Mouse (Mus musculus) heart, embryonic 13.5 days (tissue): Measurements from ENCODE around the gene Mr1. TPM values are rescaled to one million over a fixed set of nuclear protein-coding genes. Genes with fewer than 3 reads are reported as not detected.

Source experiments
- ATAC-seq: fragments of 200-750 bp; cut with Nextera tagmentation; 2 replicates; pipeline ENCODE4 v1.8.0; 2017; ENCODE audit warnings: moderate TSS enrichment; ENCODE audit not compliant: insufficient number of reproducible peaks, low FRiP score, low TSS enrichment; ENCODE audit errors: extremely low read depth
- H3K27ac ChIP-seq: fragments of 300-500 bp; sonication (generic); replicated peaks from 2 replicates; pipeline ENCODE4 v1.5.1; 2015; ENCODE audit warnings: moderate library complexity, mild to moderate bottlenecking, inconsistent platforms
- H3K27me3 ChIP-seq: fragments of 300-500 bp; sonication (generic); replicated peaks from 2 replicates; pipeline ENCODE4 v1.6.1; 2015; ENCODE audit warnings: mild to moderate bottlenecking, inconsistent platforms
- H3K36me3 ChIP-seq: fragments of 300-500 bp; sonication (generic); 2 replicates; pipeline ENCODE4 v1.6.1; 2015; ENCODE audit warnings: mild to moderate bottlenecking, inconsistent platforms
- H3K4me1 ChIP-seq: fragments of 300-500 bp; sonication (generic); 2 replicates; pipeline ENCODE4 v1.6.1; 2015; ENCODE audit warnings: inconsistent platforms
- H3K4me2 ChIP-seq: fragments of 300-500 bp; sonication (generic); 2 replicates; pipeline ENCODE4 v1.6.1; 2015; ENCODE audit warnings: inconsistent platforms, mild to moderate bottlenecking, moderate library complexity
- H3K4me3 ChIP-seq: fragments of 300-500 bp; sonication (generic); 2 replicates; pipeline ENCODE4 v1.5.1; 2015; ENCODE audit warnings: moderate library complexity, mild to moderate bottlenecking, inconsistent platforms
- H3K9ac ChIP-seq: fragments of 300-500 bp; sonication (generic); 2 replicates; pipeline ENCODE4 v1.6.1; 2015; ENCODE audit warnings: inconsistent platforms, mild to moderate bottlenecking, moderate library complexity
- H3K9me3 ChIP-seq: fragments of 300-500 bp; sonication (generic); 2 replicates; pipeline ENCODE4 v1.6.1; 2016; ENCODE audit warnings: inconsistent platforms
- WGBS: fragments of 180-500 bp; shearing (Covaris S2); methylation state at CpG from one replicate; pipeline ENCODE4 v1.1.7; 2015; ENCODE audit warnings: mixed read lengths; 5-methylcytosine and 5-hydroxymethylcytosine counted together
- polyA plus RNA-seq: library from polyadenylated mRNA; unstranded; fragments of >200 nt; fragmentation: Nextera tagmentation; extraction: Ambion mirVana; gene quantifications from 2 replicates; pipeline ENCODE4 v1.2.1, GENCODE M21; 2015

The Mr1 gene
- polyA plus RNA-seq, 1 experiment from 2014 or later, result 4.3 TPM

GRCm38 (mm10) chr1:155127429-155127934, 19.1 kb downstream of the Mr1 start:
- H3K4me1 ChIP-seq, result peaks cover 7% of the 10 kb centered on the region; the same call in 1 of the 2 replicates
- H3K9ac ChIP-seq, result no peak overlapping the region
- ATAC-seq, result no peak
- no peak overlapping the region for H3K4me3 ChIP-seq
- no peak overlapping the region for H3K4me2 ChIP-seq
- WGBS, result 82% methylated on average over 5 of the region's 5 CpGs
- no peak overlapping the region for H3K27ac ChIP-seq
- no peaks in the 10 kb centered on the region for H3K9me3 ChIP-seq
- H3K27me3 ChIP-seq, result no peaks in the 10 kb centered on the region
- peaks cover 4% of the 10 kb centered on the region; the same call in 1 of the 2 replicates for H3K36me3 ChIP-seq

GRCm38 (mm10) chr1:155126716-155127115, 19.9 kb downstream of the Mr1 start:
- ATAC-seq, result no peak
- H3K36me3 ChIP-seq, result peaks cover 4% of the 10 kb centered on the region; the same call in 1 of the 2 replicates
- H3K4me2 ChIP-seq, result no peak overlapping the region
- 74% methylated on average over 5 of the region's 5 CpGs for WGBS
- no peaks in the 10 kb centered on the region for H3K9me3 ChIP-seq
- H3K27me3 ChIP-seq, result no peaks in the 10 kb centered on the region
- no peak overlapping the region for H3K4me3 ChIP-seq
- no peak overlapping the region for H3K9ac ChIP-seq
- H3K4me1 ChIP-seq, result peaks cover 10% of the 10 kb centered on the region; the same call in 1 of the 2 replicates
- no peak overlapping the region for H3K27ac ChIP-seq

- Histone ChIP-seq H3K4me2 (no peak overlapping the region), H3K4me3 (no peak overlapping the region), H3K4me1 (peaks cover 10% of the 10 kb centered on the region; the same call in 1 of the 2 replicates), H3K27ac (no peak overlapping the region), H3K9me3 (no peaks in the 10 kb centered on the region), H3K27me3 (no peaks in the 10 kb centered on the region), H3K9ac (no peak overlapping the region), H3K36me3 (no peaks in the 10 kb centered on the region)
- ATAC-seq, result no peak
- WGBS, result 87% methylated on average over 5 of the region's 5 CpGs
Measured at GRCm38 (mm10) chr1:155124397-155124796, 22.2 kb downstream of the Mr1 start.

- Histone ChIP-seq H3K9ac (peak overlapping the region; percentile 50; the same call in 1 of the 2 replicates), H3K36me3 (no peaks in the 10 kb centered on the region)
- no peak for ATAC-seq
Measured at GRCm38 (mm10) chr1:155121977-155122939, 24.4 kb downstream of the Mr1 start.

GRCm38 (mm10) chr1:155119719-155120118, 26.9 kb downstream of the Mr1 start:
- Histone ChIP-seq H3K9me3 (no peaks in the 10 kb centered on the region), H3K27me3 (no peaks in the 10 kb centered on the region), H3K27ac (no peak overlapping the region), H3K36me3 (no peaks in the 10 kb centered on the region), H3K9ac (no peak overlapping the region), H3K4me3 (no peak overlapping the region), H3K4me1 (peaks cover 8% of the 10 kb centered on the region), H3K4me2 (no peak overlapping the region)
- no peak for ATAC-seq
- 65% methylated on average over 1 of the region's 1 CpGs for WGBS

More at GRCm38 (mm10) chr1:155121977-155122939, 24.4 kb downstream of the Mr1 start:
- H3K27ac ChIP-seq, result no peak overlapping the region
- no peak overlapping the region for H3K4me3 ChIP-seq
- no peak overlapping the region for H3K4me2 ChIP-seq
- no peaks in the 10 kb centered on the region for H3K9me3 ChIP-seq
- WGBS, result 70% methylated on average over 21 of the region's 21 CpGs
- H3K4me1 ChIP-seq, result peaks cover 10% of the 10 kb centered on the region; the same call in 1 of the 2 replicates
- no peaks in the 10 kb centered on the region for H3K27me3 ChIP-seq

GRCm38 (mm10) chr1:155113946-155114345, 32.7 kb downstream of the Mr1 start:
- H3K4me3 ChIP-seq, result no peak overlapping the region
- ATAC-seq, result no peak
- no peak overlapping the region for H3K9ac ChIP-seq
- H3K27ac ChIP-seq, result peak overlapping the region; percentile 20; the same call in 1 of the 2 replicates
- no peaks in the 10 kb centered on the region for H3K36me3 ChIP-seq
- 17% methylated on average over 3 of the region's 3 CpGs for WGBS
- H3K4me1 ChIP-seq, result peaks cover 46% of the 10 kb centered on the region
- H3K4me2 ChIP-seq, result no peak overlapping the region
- H3K27me3 ChIP-seq, result no peaks in the 10 kb centered on the region
- H3K9me3 ChIP-seq, result no peaks in the 10 kb centered on the region

- peaks cover 57% of the 10 kb centered on the region for H3K4me1 ChIP-seq
- WGBS, result 77% methylated on average over 1 of the region's 1 CpGs
- no peak overlapping the region for H3K9ac ChIP-seq
- no peaks in the 10 kb centered on the region for H3K9me3 ChIP-seq
- ATAC-seq, result no peak
- H3K4me2 ChIP-seq, result no peak overlapping the region
- no peak overlapping the region for H3K27ac ChIP-seq
- H3K4me3 ChIP-seq, result no peak overlapping the region
- no peaks in the 10 kb centered on the region for H3K36me3 ChIP-seq
- H3K27me3 ChIP-seq, result no peaks in the 10 kb centered on the region
Measured at GRCm38 (mm10) chr1:155112875-155113274, 33.7 kb downstream of the Mr1 start.

- no peaks in the 10 kb centered on the region for H3K27me3 ChIP-seq
- no peak overlapping the region for H3K4me2 ChIP-seq
- no peak overlapping the region for H3K9ac ChIP-seq
- H3K4me3 ChIP-seq, result no peak overlapping the region
- no peaks in the 10 kb centered on the region for H3K9me3 ChIP-seq
- 31% methylated on average over 4 of the region's 4 CpGs for WGBS
- no peak overlapping the region for H3K27ac ChIP-seq
- H3K4me1 ChIP-seq, result peaks cover 61% of the 10 kb centered on the region
- H3K36me3 ChIP-seq, result no peaks in the 10 kb centered on the region
- ATAC-seq, result no peak
Measured at GRCm38 (mm10) chr1:155112118-155112517, 34.5 kb downstream of the Mr1 start.

GRCm38 (mm10) chr1:155111491-155111890, 35.1 kb downstream of the Mr1 start:
- Histone ChIP-seq H3K4me3 (no peak overlapping the region), H3K36me3 (no peaks in the 10 kb centered on the region), H3K4me1 (peaks cover 61% of the 10 kb centered on the region), H3K9ac (no peak overlapping the region), H3K27me3 (no peaks in the 10 kb centered on the region), H3K9me3 (no peaks in the 10 kb centered on the region), H3K27ac (no peak overlapping the region), H3K4me2 (no peak overlapping the region)
- no peak for ATAC-seq
- 33% methylated on average over 6 of the region's 6 CpGs for WGBS

- peak overlapping the region; percentile 92 for H3K27ac ChIP-seq
- peaks cover 60% of the 10 kb centered on the region for H3K4me1 ChIP-seq
- peak overlapping the region; percentile 62 for H3K4me2 ChIP-seq
- peak overlapping the region; percentile 75 for H3K9ac ChIP-seq
- H3K9me3 ChIP-seq, result no peaks in the 10 kb centered on the region
- ATAC-seq, result no peak
- 11% methylated on average over 18 of the region's 18 CpGs for WGBS
- H3K36me3 ChIP-seq, result no peaks in the 10 kb centered on the region
- peak overlapping the region; percentile 25 for H3K4me3 ChIP-seq
- no peaks in the 10 kb centered on the region for H3K27me3 ChIP-seq
Measured at GRCm38 (mm10) chr1:155109387-155110350, 36.9 kb downstream of the Mr1 start.

- peaks cover 47% of the 10 kb centered on the region for H3K4me1 ChIP-seq
- no peak for ATAC-seq
- H3K27ac ChIP-seq, result peak overlapping the region; percentile 92
Measured at GRCm38 (mm10) chr1:155108412-155108811, 38.2 kb downstream of the Mr1 start.

More at GRCm38 (mm10) chr1:155108412-155108811, 38.2 kb downstream of the Mr1 start:
- H3K9me3 ChIP-seq, result no peaks in the 10 kb centered on the region
- no peaks in the 10 kb centered on the region for H3K36me3 ChIP-seq
- H3K27me3 ChIP-seq, result no peaks in the 10 kb centered on the region
- H3K4me2 ChIP-seq, result no peak overlapping the region
- peak overlapping the region; percentile 29; the same call in 1 of the 2 replicates for H3K9ac ChIP-seq
- H3K4me3 ChIP-seq, result no peak overlapping the region
- WGBS, result 33% methylated on average over 4 of the region's 4 CpGs
